Mouse (Mus musculus) kidney, embryonic 14.5 days (tissue): ENCODE measurements at regions not wholly inside any gene's neighbourhood (a gene's known extent, or its start where the extent isn't known, plus 50 kb on each side); places are given as distances from the start of the nearest gene placed in this dataset.

ENCODE experiments used
- ATAC-seq: fragments of 200-750 bp; cut with Nextera tagmentation; 2 replicates; pipeline ENCODE4 v1.8.0; 2017; ENCODE audit warnings: moderate number of reproducible peaks, mild to moderate bottlenecking, moderate TSS enrichment, moderate library complexity; ENCODE audit not compliant: low FRiP score, low TSS enrichment
- H3K27ac ChIP-seq: fragments of 300-500 bp; sonication (generic); 2 replicates; pipeline ENCODE4 v1.5.1; 2014; ENCODE audit warnings: low read depth, mild to moderate bottlenecking, low read length, moderate library complexity, mixed read lengths
- H3K27me3 ChIP-seq: fragments of 300-500 bp; sonication (generic); 2 replicates; pipeline ENCODE4 v1.6.1; 2014; ENCODE audit warnings: mild to moderate bottlenecking, low read length; ENCODE audit not compliant: control insufficient read depth, insufficient read depth
- H3K36me3 ChIP-seq: fragments of 300-500 bp; sonication (generic); 2 replicates; pipeline ENCODE4 v1.6.1; 2014; ENCODE audit warnings: low read length, mixed read lengths; ENCODE audit not compliant: control insufficient read depth, insufficient read depth
- H3K4me1 ChIP-seq: fragments of 300-500 bp; sonication (generic); 2 replicates; pipeline ENCODE4 v1.6.1; 2014; ENCODE audit warnings: low read length, mixed read lengths; ENCODE audit not compliant: control insufficient read depth, insufficient read depth
- H3K4me2 ChIP-seq: fragments of 300-500 bp; sonication (generic); replicated peaks from 2 replicates; pipeline ENCODE4 v1.6.1; 2014; ENCODE audit warnings: low read depth, mild to moderate bottlenecking, low read length
- H3K4me3 ChIP-seq: fragments of 300-500 bp; sonication (generic); 2 replicates; pipeline ENCODE4 v1.5.1; 2014; ENCODE audit warnings: mild to moderate bottlenecking, low read length
- H3K9ac ChIP-seq: fragments of 300-500 bp; sonication (generic); 2 replicates; pipeline ENCODE4 v1.6.1; 2014; ENCODE audit warnings: low read depth, mild to moderate bottlenecking, low read length, moderate library complexity
- H3K9me3 ChIP-seq: fragments of 300-500 bp; sonication (generic); 2 replicates; pipeline ENCODE4 v1.6.1; 2016; ENCODE audit warnings: low read length; ENCODE audit not compliant: control insufficient read depth
- WGBS: fragments of 180-500 bp; shearing (Covaris S2); extraction: QIAGEN DNeasy Blood & Tissue Kit; methylation state at CpG from one replicate; pipeline ENCODE4 v1.1.7; 2014; 5-methylcytosine and 5-hydroxymethylcytosine counted together

DNA sequence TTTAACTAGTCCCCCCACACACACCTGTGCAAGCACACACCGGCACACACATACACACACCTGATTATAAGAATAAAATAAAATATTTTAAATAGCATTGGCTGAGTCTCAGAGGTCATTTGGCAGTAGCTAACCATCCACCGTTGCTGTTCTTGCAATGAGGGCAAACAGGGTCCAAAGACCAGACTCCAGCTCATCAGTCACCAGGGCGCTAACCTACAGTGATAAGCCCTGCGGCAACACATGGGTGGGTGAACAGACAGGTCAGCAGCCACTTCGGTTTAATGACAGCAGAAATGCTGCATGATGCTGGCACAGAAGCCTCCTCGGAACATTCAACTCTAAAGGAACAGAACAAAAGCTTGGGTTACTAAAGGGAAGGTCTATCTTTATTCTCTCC lies 54.9 kb downstream of the Tas2r134 start:
- Histone ChIP-seq H3K4me2 (no peak overlapping the region), H3K9me3 (no peaks in the 10 kb centered on the region), H3K27ac (no peak overlapping the region), H3K36me3 (no peaks in the 10 kb centered on the region), H3K4me3 (no peak overlapping the region), H3K27me3 (no peaks in the 10 kb centered on the region), H3K4me1 (no peaks in the 10 kb centered on the region), H3K9ac (no peak overlapping the region)
- 75% methylated on average over 6 of the region's 6 CpGs for WGBS
- no peak for ATAC-seq

DNA sequence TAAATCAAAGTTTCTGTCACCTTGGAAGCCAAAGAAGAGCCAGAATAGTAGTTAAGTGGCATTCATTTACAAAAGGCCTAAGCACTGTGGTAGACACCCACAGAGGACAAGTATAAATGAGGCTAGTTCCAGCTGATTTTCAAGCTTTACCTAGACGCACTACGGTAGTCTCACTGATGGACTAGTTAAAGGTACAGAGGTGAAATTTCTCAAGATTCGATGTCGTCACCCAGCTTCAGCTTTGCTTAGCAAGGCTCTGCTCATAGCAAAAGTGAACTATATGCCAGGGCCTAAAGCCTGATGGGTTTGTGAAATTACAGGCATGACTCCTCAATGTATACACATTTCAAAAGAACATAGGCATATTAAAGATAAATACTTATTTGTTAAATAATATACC lies 55.4 kb downstream of the Tas2r134 start:
- WGBS: 81% methylated on average over 4 of the region's 4 CpGs
- Histone ChIP-seq H3K4me2 (no peak overlapping the region), H3K9ac (no peak overlapping the region), H3K27ac (no peak overlapping the region), H3K27me3 (no peaks in the 10 kb centered on the region), H3K36me3 (no peaks in the 10 kb centered on the region), H3K4me3 (no peak overlapping the region), H3K4me1 (no peaks in the 10 kb centered on the region), H3K9me3 (no peaks in the 10 kb centered on the region)
- no peak for ATAC-seq

DNA sequence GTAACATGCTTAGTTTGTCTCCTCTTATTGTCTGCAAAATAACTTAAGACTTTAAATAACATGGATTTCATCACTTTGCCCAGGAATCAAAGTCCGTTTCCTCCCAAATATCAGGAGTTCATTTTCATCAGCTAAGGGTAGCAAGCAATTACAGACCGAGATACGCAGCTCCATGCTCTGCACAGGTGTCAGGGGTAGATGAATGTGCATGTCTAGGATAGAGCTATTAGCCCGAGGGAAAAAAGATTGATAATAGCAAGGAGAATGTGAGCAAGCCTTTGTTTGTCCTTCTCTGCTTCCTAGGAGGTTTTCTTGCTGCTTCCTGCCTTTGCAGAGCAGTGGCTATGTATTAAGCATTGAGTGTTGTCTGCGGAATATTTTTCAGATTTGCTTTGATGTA lies 77.8 kb downstream of the Tas2r134 start:
- Histone ChIP-seq H3K9ac (no peak overlapping the region), H3K4me2 (no peak overlapping the region), H3K4me3 (no peak overlapping the region), H3K4me1 (no peaks in the 10 kb centered on the region), H3K9me3 (no peaks in the 10 kb centered on the region), H3K27me3 (no peaks in the 10 kb centered on the region), H3K36me3 (no peaks in the 10 kb centered on the region), H3K27ac (no peak overlapping the region)
- no peak for ATAC-seq
- WGBS: 42% methylated on average over 5 of the region's 5 CpGs

DNA sequence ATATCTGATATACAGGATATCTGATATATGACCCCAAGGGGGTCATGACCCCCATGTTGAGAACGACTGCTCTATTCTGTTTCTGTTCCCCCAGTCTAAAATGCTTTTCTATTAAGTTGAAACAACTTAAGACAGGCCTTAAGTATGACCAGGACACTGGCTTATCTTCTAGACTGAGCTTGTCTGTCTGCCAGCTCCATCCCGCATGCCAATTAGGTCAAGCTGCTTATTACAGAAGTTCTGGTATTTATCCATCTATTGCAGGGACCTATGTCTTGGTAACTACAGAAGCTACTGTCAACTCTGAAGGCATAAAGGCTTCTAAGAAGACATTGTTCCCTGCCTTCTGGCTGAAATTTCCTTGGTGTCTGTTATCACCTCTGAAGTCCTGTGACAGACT lies 81.4 kb downstream of the Tas2r134 start:
- Histone ChIP-seq H3K27me3 (no peaks in the 10 kb centered on the region), H3K4me3 (no peak overlapping the region), H3K4me2 (no peak overlapping the region), H3K4me1 (no peaks in the 10 kb centered on the region), H3K27ac (no peak overlapping the region), H3K36me3 (no peaks in the 10 kb centered on the region), H3K9me3 (no peaks in the 10 kb centered on the region), H3K9ac (no peak overlapping the region)
- no peak for ATAC-seq
- 78% methylated on average over 2 of the region's 2 CpGs for WGBS

DNA sequence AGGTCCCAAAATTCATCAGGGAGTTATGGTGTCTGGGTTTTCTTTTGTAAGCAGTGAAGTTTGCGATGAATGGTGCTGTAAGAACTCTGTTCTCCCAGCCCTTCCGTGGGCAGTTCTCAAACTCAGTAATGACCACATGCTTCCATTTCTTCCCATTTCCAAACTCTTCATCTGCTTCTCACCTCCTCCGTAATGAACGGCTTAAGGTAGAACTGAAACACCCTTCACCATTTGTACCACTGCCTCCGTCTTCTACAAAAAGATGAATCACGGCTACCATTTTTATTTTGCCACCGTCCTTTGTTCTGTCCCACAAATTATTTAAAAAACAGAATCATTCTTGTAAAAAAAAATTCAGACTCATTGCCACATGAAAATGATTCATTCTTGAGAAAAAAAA lies 85.3 kb downstream of the Tas2r134 start:
- no peak overlapping the region for H3K27ac ChIP-seq
- H3K4me2 ChIP-seq: no peak overlapping the region
- no peaks in the 10 kb centered on the region for H3K36me3 ChIP-seq
- 92% methylated on average over 7 of the region's 7 CpGs for WGBS
- H3K4me3 ChIP-seq: no peak overlapping the region
- H3K27me3 ChIP-seq: no peaks in the 10 kb centered on the region
- no peak overlapping the region for H3K9ac ChIP-seq
- no peak for ATAC-seq
- H3K9me3 ChIP-seq: no peaks in the 10 kb centered on the region
- H3K4me1 ChIP-seq: no peaks in the 10 kb centered on the region

DNA sequence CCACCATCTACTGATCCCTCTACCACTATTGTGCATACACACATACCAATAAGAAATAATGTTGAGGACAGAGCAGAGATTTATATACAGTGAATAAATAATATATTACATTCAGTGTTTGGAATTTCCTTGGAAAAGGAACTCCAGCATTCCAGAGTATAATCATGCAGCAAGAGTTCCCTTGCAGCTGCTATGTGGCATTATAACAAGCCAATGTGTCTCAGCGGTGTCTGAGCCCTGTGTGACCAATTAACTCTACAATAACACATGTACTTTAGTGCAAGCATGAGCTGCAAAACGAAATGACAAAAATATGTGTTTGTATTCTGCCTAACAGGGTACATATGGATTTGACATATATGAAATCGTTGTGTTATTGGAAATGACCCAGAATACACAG lies 103.5 kb downstream of the Tas2r134 start:
- Histone ChIP-seq H3K9me3 (no peaks in the 10 kb centered on the region), H3K27me3 (no peaks in the 10 kb centered on the region), H3K36me3 (no peaks in the 10 kb centered on the region), H3K4me1 (no peaks in the 10 kb centered on the region), H3K4me3 (no peak overlapping the region), H3K27ac (no peak overlapping the region), H3K9ac (no peak overlapping the region), H3K4me2 (no peak overlapping the region)
- WGBS: 79% methylated on average over 3 of the region's 3 CpGs
- ATAC-seq: no peak

DNA sequence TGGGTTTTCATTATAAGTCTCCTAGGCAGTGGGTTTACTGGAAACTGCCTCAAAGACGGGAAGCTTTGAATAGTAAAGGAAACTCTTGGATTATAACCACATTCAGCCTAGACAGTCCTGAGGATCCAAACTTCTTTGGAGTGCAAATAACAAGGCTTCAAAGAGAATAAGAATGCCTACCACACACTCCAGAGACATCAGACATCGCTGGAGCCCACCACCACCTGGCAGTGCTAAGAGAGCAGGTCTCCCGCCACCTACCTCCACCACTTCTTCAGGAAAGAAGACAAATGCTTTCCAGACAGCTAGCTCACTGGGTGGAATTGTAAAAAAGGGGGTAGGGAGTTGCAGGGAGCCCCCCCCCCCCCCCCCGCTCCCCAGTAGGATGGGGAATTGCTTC lies 104.4 kb downstream of the Tas2r134 start:
- Histone ChIP-seq H3K9ac (no peak overlapping the region), H3K4me2 (no peak overlapping the region), H3K36me3 (no peaks in the 10 kb centered on the region), H3K4me3 (no peak overlapping the region), H3K4me1 (no peaks in the 10 kb centered on the region), H3K27ac (no peak overlapping the region), H3K27me3 (no peaks in the 10 kb centered on the region), H3K9me3 (no peaks in the 10 kb centered on the region)
- 66% methylated on average over 4 of the region's 4 CpGs for WGBS
- no peak for ATAC-seq

DNA sequence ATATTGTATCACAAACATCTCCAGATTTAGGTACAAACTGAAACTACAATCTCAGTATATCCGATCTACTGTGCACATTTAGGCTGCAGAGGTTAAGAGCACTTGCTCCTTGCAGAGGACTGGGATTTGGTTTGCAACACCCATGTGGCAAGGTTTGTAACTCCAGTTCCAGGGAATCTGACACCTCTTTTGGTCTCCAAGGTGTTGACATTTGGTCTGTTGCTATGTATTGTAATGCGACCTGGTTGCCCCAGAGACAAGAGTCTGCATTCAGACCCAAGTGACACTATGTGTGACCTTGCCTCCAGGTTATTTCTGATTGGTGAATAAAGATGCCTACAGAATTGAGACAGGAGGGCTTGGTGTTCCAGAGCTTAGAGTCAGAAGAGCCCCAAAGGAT lies 105.0 kb downstream of the Tas2r134 start:
- H3K36me3 ChIP-seq: no peaks in the 10 kb centered on the region
- no peaks in the 10 kb centered on the region for H3K4me1 ChIP-seq
- H3K9ac ChIP-seq: no peak overlapping the region
- H3K9me3 ChIP-seq: no peaks in the 10 kb centered on the region
- WGBS: 33% methylated on average over 2 of the region's 2 CpGs
- no peak overlapping the region for H3K27ac ChIP-seq
- no peaks in the 10 kb centered on the region for H3K27me3 ChIP-seq
- no peak for ATAC-seq
- H3K4me2 ChIP-seq: no peak overlapping the region
- H3K4me3 ChIP-seq: no peak overlapping the region

DNA sequence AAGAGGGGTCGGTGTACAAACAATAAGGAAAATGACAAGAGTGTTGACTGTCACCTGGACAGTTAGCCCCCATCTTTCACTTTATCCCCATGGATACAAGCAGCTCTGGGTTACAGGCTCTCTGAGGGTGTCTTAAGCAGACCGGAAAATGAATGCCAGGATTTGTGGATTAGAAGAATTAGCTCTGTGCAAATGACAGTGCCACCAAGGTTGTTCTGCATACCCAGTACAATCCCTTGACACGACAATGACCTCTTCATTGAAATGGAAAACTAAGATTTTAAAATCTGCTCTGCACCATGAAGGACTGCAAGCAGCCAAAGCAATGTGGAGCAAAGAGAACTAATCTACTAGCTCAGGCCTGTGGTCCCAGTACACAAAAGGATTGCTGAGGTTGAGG lies 105.9 kb downstream of the Tas2r134 start:
- Histone ChIP-seq H3K4me2 (no peak overlapping the region), H3K27ac (no peak overlapping the region), H3K9ac (no peak overlapping the region), H3K4me1 (no peaks in the 10 kb centered on the region), H3K36me3 (no peaks in the 10 kb centered on the region), H3K27me3 (no peaks in the 10 kb centered on the region), H3K9me3 (no peaks in the 10 kb centered on the region), H3K4me3 (no peak overlapping the region)
- ATAC-seq: no peak
- 85% methylated on average over 3 of the region's 3 CpGs for WGBS

DNA sequence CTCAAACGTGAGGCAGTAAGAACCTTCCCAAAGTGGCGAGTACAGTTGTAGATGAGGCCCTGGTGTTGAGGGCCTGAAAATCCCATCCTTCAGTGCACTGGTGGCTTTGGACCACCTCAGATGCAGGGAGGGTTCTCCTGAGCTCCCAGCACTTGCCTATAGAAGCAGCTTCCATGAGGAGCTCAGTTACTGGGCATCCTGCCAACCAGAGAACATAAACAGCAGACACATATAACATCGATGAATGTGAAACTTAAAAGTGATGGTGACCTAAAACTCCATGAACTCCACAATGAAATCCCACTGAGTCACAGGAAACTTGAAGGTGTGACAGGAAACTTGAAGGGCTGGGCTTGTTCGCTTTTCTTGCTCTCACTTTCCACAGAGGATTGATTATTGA lies 109.1 kb downstream of the Tas2r134 start:
- no peaks in the 10 kb centered on the region for H3K36me3 ChIP-seq
- no peak overlapping the region for H3K4me2 ChIP-seq
- H3K4me3 ChIP-seq: no peak overlapping the region
- no peak overlapping the region for H3K9ac ChIP-seq
- H3K9me3 ChIP-seq: no peaks in the 10 kb centered on the region
- H3K4me1 ChIP-seq: no peaks in the 10 kb centered on the region
- no peaks in the 10 kb centered on the region for H3K27me3 ChIP-seq
- no peak for ATAC-seq
- WGBS: 61% methylated on average over 4 of the region's 4 CpGs
- H3K27ac ChIP-seq: no peak overlapping the region
